Comparison of ENCODE assay signal across 13 mouse cellular contexts in genomic region chr4:149574391-149574821, GRCm38 (mm10). TPM values are rescaled to one million over a fixed set of nuclear protein-coding genes. Genes with fewer than 3 reads are reported as not detected.
DNase-seq lines count a peak whose midpoint lies in the region; ATAC-seq lines count a peak whose summit lies in the region.
"Had no signal": no experiment of that assay in that cellular context is flagged by ENCODE, and none has a peak within 500 bp of the region (broad histone marks: within the 10 kb centered on the region; RNA-seq: fewer than 3 reads in every experiment).

No protein-coding gene starts in this region.

- no peak for ATAC-seq in neural tube, embryonic 11.5 days (ENCODE audit: insufficient read depth, low FRiP score, low TSS enrichment)
- ATAC-seq in neural tube, embryonic 15.5 days (ENCODE audit: low FRiP score), result no peak
- ATAC-seq in inflammation-experienced regulatory T-cells, adult 6 months, result no peak

- no peaks in the 10 kb centered on the region for H3K27me3 ChIP-seq in neural tube, embryonic 11.5 days (ENCODE audit: control insufficient read depth, insufficient read depth, low read length)
- no peaks in the 10 kb centered on the region for H3K27me3 ChIP-seq in neural tube, embryonic 15.5 days (replicated peaks)
- H3K27me3 ChIP-seq: embryonic facial prominence, embryonic 15.5 days had no signal

- 64% methylated on average over 14 of the region's 14 CpGs for WGBS in neural tube, embryonic 11.5 days
- WGBS in neural tube, embryonic 15.5 days, result 56% methylated on average over 14 of the region's 14 CpGs

- DNase-seq in gastrocnemius, adult 18-20 months (ENCODE audit: low spot score), result peak; percentile 63
- no peak for DNase-seq in gastrocnemius, postnatal 4 days (ENCODE audit: low spot score in 2 of 2)
- DNase-seq in neural tube, embryonic 11.5 days (ENCODE audit: low spot score), result peak; percentile 26
- DNase-seq in neural tube, embryonic 10.5 days (ENCODE audit: extremely low spot score, low spot score), result no peak
- peak; percentile 78 to 82 for DNase-seq in heart, adult 9 months (ENCODE audit: low spot score in 2 of 2)
- DNase-seq in embryo, embryonic 10.5 days (ENCODE audit: low spot score), result no peak
- DNase-seq: cerebellum, postnatal 10 days; lung, postnatal 14 days; midbrain, embryonic 14.5 days had no signal

- H3K4me2 ChIP-seq in neural tube, embryonic 11.5 days (ENCODE audit: low read depth), result no peak overlapping the region
- peak overlapping the region; percentile 13; the same call in 1 of the 2 replicates for H3K4me2 ChIP-seq in neural tube, embryonic 15.5 days
- H3K4me2 ChIP-seq: embryonic facial prominence, embryonic 15.5 days; limb, embryonic 15.5 days had no signal

- H3K4me1 ChIP-seq in neural tube, embryonic 11.5 days (ENCODE audit: control insufficient read depth, insufficient read depth, low read length), result no peaks in the 10 kb centered on the region; the same call in 1 of the 2 replicates
- peaks cover 34% of the 10 kb centered on the region for H3K4me1 ChIP-seq in neural tube, embryonic 15.5 days

- H3K36me3 ChIP-seq in neural tube, embryonic 11.5 days (ENCODE audit: control insufficient read depth, insufficient read depth, low read length), result no peaks in the 10 kb centered on the region
- H3K36me3 ChIP-seq in neural tube, embryonic 15.5 days, result no peaks in the 10 kb centered on the region
- H3K36me3 ChIP-seq: embryonic facial prominence, embryonic 15.5 days; limb, embryonic 15.5 days had no signal

- no peaks in the 10 kb centered on the region for H3K9me3 ChIP-seq in neural tube, embryonic 11.5 days (ENCODE audit: control insufficient read depth, low read length)
- no peaks in the 10 kb centered on the region for H3K9me3 ChIP-seq in neural tube, embryonic 15.5 days (replicated peaks)
- H3K9me3 ChIP-seq: embryonic facial prominence, embryonic 15.5 days; limb, embryonic 15.5 days had no signal

- no peak overlapping the region for H3K27ac ChIP-seq in neural tube, embryonic 11.5 days (ENCODE audit: low read depth, low read length)
- no peak overlapping the region for H3K27ac ChIP-seq in neural tube, embryonic 15.5 days (replicated peaks)
- H3K27ac ChIP-seq: embryonic facial prominence, embryonic 15.5 days; limb, embryonic 15.5 days had no signal

- H3K4me3 ChIP-seq in neural tube, embryonic 11.5 days (ENCODE audit: low read depth, low read length), result no peak overlapping the region
- H3K4me3 ChIP-seq in neural tube, embryonic 15.5 days (replicated peaks), result no peak overlapping the region
- H3K4me3 ChIP-seq: embryonic facial prominence, embryonic 15.5 days; limb, embryonic 15.5 days had no signal

- H3K9ac ChIP-seq in neural tube, embryonic 11.5 days (ENCODE audit: low read length), result no peak overlapping the region
- no peak overlapping the region for H3K9ac ChIP-seq in neural tube, embryonic 15.5 days (replicated peaks)
- H3K9ac ChIP-seq: embryonic facial prominence, embryonic 15.5 days; limb, embryonic 15.5 days had no signal

RNA-seq across cellular contexts. Expression of gene Clstn1, which starts 11.9 kb away (rescaled TPM):
- 10 to 100 TPM; 27.5 to 35.0 TPM for total RNA-seq in gastrocnemius, adult 18-20 months (2021)
- total RNA-seq in gastrocnemius, postnatal 4 days (2021), result 10 to 100 TPM; 78.9 to 80.6 TPM
- polyA plus RNA-seq in neural tube, embryonic 11.5 days (2014; fragmentation: Nextera tagmentation; extraction: Ambion mirVana), result 48.6 and 59.9 TPM in 2 replicates
- 142 and 188 TPM in 2 replicates for polyA plus RNA-seq in neural tube, embryonic 15.5 days (2015; fragmentation: Nextera tagmentation; extraction: Ambion mirVana)
- 1 to 10 TPM; 5.4 to 7.5 (median 6.3) TPM for polyA plus RNA-seq in inflammation-experienced regulatory T-cells, adult 6 months (2017; shearing (Covaris generic))

RNA-seq across cellular contexts. Expression of gene Ctnnbip1, which starts 56.4 kb away (rescaled TPM):
- 10 to 100 TPM; 17.7 to 19.0 TPM for total RNA-seq in gastrocnemius, adult 18-20 months (2021)
- total RNA-seq in gastrocnemius, postnatal 4 days (2021), result 100 to 1,000 TPM in 1 of 2 experiments, 10 to 100 TPM in 1; 93.5 to 100 TPM
- polyA plus RNA-seq in neural tube, embryonic 11.5 days (2014; fragmentation: Nextera tagmentation; extraction: Ambion mirVana), result 54.9 and 67.7 TPM in 2 replicates
- polyA plus RNA-seq in neural tube, embryonic 15.5 days (2015; fragmentation: Nextera tagmentation; extraction: Ambion mirVana), result 92.7 and 103 TPM in 2 replicates
- polyA plus RNA-seq in inflammation-experienced regulatory T-cells, adult 6 months (2017; shearing (Covaris generic)), result 1 to 10 TPM in 2 of 3 experiments, under 1 TPM in 1; 0.59 to 1.4 (median 1.4) TPM

Comparison
In these comparisons a context has a peak if more than half of its experiments do, and no peak if none do; other contexts are left out.
1. DNase-seq: peak in gastrocnemius, adult 18-20 months (single experiment), neural tube, embryonic 11.5 days (single experiment) and heart, adult 9 months (2 of 2); none in gastrocnemius, postnatal 4 days (0 of 2), neural tube, embryonic 10.5 days (single experiment) and embryo, embryonic 10.5 days (single experiment).
2. RNA of gene Ctnnbip1, which starts 56.4 kb away (polyA plus RNA-seq): 92.7 to 103 TPM in neural tube, embryonic 15.5 days and 54.9 to 67.7 TPM in neural tube, embryonic 11.5 days; 0.59 to 1.4 TPM in inflammation-experienced regulatory T-cells, adult 6 months; every median in the first group is over 10 times any median in the second.